Mouse (Mus musculus): ENCODE measurements around the gene Tbx10.

DNA sequence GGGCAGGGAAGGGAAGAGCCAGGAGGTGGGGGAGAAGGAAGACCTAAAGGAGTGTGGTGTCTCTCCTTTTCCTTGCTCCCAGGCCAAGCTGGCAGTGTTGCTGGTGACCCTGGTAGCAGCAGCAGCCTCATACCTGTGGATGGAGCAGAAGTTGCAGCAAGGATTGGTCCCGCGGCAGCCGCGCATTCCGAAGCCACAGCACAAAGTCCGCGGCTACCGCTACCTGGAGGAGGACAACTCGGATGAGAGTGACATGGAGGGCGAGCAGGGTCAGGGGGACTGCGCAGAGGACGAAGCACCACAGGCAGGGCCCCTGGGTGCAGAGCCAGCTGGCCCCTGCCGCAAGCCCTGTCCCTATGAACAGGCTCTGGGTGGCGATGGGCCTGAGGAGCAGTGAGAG is 44.0 kb upstream of the Tbx10 start:
- TF ChIP-seq CTCF (IDR thresholded peaks at IDR 0.05; ENCODE audit: extremely low read depth, insufficient read length, insufficient replicate concordance, low read depth, low read length) (no peak), POLR2A (IDR thresholded peaks at IDR 0.05; ENCODE audit: low read depth, low read length) (no peak)

Data from small intestine, adult 2 months (tissue).